Mouse (Mus musculus) spleen, adult 18-20 months (tissue): ENCODE results near the gene Mettl1.
"Not testable (repeated sequence)": the region's sequence is repeated elsewhere in the genome, so short reads cannot be mapped to it uniquely, and the experiment has no call there.

Experiments used
- DNase-seq, 2 experiments: peaks; one replicate each; pipeline ENCODE4 v3.0.0; 2022; ENCODE audit warnings: mixed read lengths in 2 of 2

The Mettl1 gene

GRCm38 (mm10) chr10:127069281-127070189 lies 28.3 kb downstream of the Mettl1 start:
- no peak for DNase-seq

- peak; percentile 50 to 58 for DNase-seq
These were observed 29.2 kb downstream of the Mettl1 start, which contains the start of gene Tspan31 for GRCm38 (mm10) chr10:127070190-127071121. Gene Tspan31 (minus strand): TSS chr10:127070264.

- DNase-seq = no peak
These were observed 30.0 kb downstream of the Mettl1 start for GRCm38 (mm10) chr10:127071203-127071602.

- DNase-seq = not testable (repeated sequence)
These were observed 31.1 kb downstream of the Mettl1 start for GRCm38 (mm10) chr10:127072270-127072669.

GRCm38 (mm10) chr10:127072969-127073368 lies 31.8 kb downstream of the Mettl1 start:
- DNase-seq = not testable (repeated sequence)

- DNase-seq = no peak
These were observed 32.8 kb downstream of the Mettl1 start for GRCm38 (mm10) chr10:127073981-127074380.

- DNase-seq = peak; percentile 75 to 79
These were observed 33.9 kb downstream of the Mettl1 start, which contains the start of gene Agap2 for GRCm38 (mm10) chr10:127075080-127075479. Gene Agap2 (plus strand): TSS chr10:127075284.

GRCm38 (mm10) chr10:127075651-127076050 lies 34.4 kb downstream of the Mettl1 start:
- DNase-seq = no peak

- DNase-seq = peak; percentile 40 to 55
These were observed 34.9 kb downstream of the Mettl1 start for GRCm38 (mm10) chr10:127076082-127076481.

- no peak for DNase-seq
These were observed 36.3 kb downstream of the Mettl1 start for GRCm38 (mm10) chr10:127077515-127077914.

GRCm38 (mm10) chr10:127078001-127078676 lies 36.9 kb downstream of the Mettl1 start:
- DNase-seq = no peak

- no peak for DNase-seq
These were observed 37.7 kb downstream of the Mettl1 start for GRCm38 (mm10) chr10:127078677-127079575.

- no peak for DNase-seq
These were observed 38.6 kb downstream of the Mettl1 start for GRCm38 (mm10) chr10:127079665-127080391.

GRCm38 (mm10) chr10:127080901-127081780 lies 39.9 kb downstream of the Mettl1 start:
- DNase-seq = no peak

GRCm38 (mm10) chr10:127081996-127082620 lies 40.9 kb downstream of the Mettl1 start:
- no peak for DNase-seq

GRCm38 (mm10) chr10:127083292-127083914 lies 42.2 kb downstream of the Mettl1 start:
- DNase-seq = no peak

- DNase-seq = no peak
These were observed 42.7 kb downstream of the Mettl1 start for GRCm38 (mm10) chr10:127083915-127084306.

- DNase-seq = no peak
These were observed 43.8 kb downstream of the Mettl1 start for GRCm38 (mm10) chr10:127085052-127085451.

- no peak for DNase-seq
These were observed 44.4 kb downstream of the Mettl1 start for GRCm38 (mm10) chr10:127085633-127086032.
